Mouse (Mus musculus) kidney, adult 8-10 months (tissue): ENCODE data around the gene Capn7.

Experiments used
- DNase-seq, 2 experiments: peaks; one replicate each; pipeline ENCODE4 v3.0.0; 2022

The Capn7 gene

DNA sequence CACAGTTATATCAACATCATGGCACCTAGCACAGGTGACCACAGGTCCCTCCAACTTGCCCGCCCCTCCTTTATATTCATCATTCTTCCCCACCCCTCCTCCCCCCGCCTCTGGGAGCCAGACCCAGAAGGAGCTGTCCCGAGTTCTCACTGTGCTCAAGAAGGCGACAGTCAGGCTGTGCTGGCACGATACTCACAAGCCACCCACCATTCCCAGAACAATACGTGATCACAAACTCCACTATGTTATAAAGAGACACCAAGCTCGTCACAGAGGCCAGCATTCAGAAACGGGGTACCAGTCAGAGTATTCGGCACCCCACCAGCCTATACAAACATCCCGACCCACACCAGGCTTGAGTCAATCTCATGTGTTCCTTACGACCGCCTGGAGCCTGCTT lies 60.9 kb downstream of the Capn7 start:
- no peak for DNase-seq

DNA sequence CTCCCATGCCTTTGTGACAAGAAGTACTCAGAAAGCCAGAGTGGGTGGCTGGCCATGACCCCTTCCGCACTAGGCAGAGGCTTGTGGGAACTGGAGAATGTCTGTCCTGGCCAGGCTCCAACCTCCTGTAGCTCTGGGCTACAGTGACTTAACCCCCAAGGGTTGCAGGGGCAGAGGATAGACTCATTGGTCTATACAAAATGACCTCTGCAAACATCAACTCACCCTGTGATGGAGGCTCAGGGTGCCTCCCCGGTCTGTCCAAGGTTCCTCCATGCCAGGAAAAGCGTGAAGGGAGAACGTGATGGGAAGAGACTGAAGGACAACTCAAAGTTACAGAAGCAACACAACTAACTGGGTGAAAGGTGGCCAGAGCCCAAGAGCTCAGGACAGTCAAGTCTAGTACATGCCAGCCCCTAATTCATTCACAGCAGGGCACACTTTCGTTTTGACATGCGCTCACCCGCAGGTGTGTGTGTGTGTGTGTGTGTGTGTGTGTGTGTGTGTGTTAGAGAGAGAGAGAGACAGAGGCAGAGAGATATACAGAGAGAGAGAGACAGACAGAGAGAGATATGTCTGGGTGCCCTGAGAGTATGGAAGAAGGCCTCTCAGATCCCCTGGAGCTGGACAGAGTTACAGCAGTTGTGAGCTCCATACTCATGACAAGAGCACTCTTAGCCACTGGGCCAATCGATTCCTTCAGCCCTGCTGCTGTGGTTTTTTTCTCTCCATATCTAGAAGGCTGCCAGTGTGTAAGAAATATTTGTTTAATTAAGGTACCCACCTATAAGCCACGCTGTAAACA lies 61.6 kb downstream of the Capn7 start:
- peak; percentile 77 to 81 for DNase-seq

DNA sequence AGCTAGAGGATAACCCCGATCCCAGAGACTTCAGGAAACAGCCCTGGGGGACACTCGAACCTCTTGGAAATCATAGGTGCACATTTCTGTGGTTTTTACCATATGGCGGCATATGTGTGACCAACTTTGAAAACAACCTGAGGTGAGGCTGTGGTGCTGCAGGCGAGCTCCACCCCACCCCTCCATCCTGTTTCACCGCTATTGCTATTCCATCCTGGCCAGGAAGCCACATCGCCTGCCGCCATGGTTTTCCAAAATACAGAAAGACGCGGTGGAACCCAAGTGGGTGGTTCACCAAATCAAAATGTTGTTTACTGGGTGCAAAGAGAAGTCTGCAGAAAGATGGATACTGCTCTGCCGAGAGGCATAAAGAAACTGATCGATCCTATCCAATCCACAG lies 62.4 kb downstream of the Capn7 start:
- no peak for DNase-seq

DNA sequence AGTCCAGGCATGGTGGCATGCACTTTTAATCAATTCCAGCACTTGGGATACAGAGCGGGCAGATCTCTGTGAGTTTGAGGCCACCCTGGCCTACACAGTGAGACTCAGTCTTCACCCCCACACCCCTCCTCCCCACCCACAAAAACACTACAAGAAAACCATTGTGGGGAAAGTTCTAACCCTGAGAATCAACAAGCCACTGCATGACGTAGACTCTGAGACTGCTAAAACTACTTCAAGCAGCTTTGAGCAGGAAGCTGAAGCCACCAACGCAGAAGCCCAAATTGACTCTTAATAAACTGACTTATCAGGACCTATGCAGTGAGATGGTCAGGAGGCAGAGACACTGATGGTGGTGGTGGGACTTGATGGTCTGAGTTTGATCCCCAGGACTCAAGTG lies 62.8 kb downstream of the Capn7 start:
- DNase-seq = no peak

DNA sequence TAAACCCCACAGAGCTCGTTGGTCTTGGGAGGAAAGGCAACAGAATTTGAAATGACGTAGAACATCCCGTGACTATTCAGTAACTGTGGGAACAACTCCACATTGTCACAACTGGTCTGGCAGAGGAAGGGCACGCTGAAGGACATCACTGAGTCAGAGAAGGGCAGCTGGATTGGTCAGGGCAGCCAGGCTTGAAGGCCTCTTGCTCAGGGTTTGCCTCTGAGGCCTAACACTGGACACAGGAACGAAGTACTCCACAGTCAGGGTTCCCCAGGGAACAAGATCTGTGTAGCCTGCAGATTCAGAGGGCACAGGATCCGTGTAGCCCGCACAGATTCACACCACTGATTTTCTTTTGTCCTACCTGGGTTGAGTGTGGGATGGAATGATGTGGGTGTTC lies 63.8 kb downstream of the Capn7 start:
- DNase-seq = peak in 1 of 2 experiments; percentile 47

DNA sequence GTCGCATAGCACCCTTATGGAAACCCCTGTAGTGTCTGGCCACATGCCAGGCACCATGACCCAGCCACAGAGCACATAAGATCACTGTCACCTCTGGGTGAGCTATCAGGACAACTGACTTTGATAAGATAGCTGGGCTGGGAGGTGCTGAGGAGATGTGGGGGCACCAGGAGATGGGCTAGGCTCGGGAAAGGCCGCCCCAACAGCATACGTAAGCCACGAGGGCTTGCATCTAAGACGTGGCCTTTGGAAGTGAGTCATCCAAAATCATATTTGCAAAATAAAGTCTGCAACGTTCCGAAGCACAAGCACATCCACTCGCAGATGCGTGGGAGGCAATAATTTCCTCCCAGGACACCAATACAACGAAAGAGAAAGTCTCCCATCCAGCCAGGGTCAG lies 64.5 kb downstream of the Capn7 start:
- DNase-seq = no peak

DNA sequence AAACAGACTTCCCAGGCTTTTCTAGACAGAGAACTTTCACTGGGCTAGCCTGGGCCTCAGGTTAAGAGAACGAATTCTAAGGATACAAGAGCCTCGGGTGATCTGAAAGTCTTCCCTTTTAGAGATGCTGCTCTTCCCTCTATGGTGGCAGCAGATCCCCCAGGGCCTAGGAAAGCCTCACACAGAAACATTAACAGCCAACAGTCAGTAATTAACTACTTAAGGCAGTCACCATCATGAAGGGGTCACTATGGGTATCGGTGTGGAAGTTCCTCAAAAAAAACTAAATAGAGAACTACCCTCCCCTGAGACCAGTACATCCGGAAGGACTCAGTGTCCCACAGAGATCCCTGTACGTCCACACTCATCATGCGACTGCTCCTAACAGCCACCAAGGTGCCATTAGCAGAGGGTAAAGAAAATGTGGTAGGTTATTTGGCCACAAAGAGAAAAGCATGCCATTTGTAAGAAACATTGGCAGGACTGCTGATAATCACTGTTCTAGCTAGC lies 65.5 kb downstream of the Capn7 start:
- no peak for DNase-seq

DNA sequence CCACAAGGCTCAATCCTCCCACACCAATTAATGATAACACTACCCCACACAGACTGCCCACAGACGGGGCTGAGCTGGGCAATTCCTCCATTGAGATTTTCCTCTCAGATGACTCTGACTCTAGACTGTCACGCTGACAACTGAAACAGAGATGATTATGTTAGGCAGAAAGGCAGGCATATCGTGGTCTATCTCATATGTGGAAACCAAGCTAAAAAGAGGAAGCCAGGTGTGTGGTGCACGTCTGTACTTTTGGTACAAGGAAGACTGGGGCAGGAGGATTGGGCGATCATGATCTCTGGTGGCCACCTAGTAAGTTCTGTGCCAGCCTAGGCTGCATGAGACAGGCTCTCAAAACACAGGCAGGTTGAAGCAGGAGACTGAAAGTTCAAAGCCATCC lies 66.3 kb downstream of the Capn7 start:
- no peak for DNase-seq

DNA sequence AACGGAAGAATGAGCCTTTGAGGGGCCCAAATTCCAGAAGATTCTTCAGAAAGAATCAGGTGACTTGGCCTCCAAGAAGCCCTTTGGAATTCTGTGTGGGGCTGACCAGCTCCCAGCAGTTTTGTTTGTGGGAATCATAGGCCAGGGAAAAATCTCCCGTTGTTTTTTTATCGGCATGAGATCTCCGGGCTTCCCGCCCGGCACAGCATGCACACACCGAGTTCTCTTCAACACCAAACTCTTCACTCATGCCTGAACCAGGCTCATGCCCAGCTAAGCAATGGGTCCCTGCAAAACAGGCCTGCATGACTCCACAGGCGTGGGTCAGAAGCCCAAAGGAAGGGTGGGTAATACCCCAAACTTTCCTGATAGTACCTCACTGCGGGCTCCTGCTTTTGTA lies 67.1 kb downstream of the Capn7 start:
- DNase-seq = no peak

DNA sequence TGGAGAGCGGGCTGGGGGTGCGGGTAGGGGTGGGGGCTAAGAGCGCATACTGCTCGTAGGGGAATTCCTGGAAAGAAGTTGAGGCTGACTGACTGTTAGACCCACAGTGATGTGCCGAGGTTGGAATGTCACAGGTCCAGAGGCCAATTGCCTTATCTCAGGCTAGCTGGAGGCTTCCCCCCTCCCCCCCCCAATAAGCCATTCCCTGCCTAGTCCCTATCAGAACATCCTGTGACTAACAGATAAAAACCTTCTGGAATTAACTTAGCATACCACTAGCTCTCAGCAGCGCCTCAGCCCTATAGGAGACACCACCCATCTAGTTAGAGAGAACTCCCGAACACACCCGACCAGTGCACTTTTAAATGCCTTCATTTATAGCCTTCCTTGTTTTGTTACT lies 67.6 kb downstream of the Capn7 start:
- no peak for DNase-seq

DNA sequence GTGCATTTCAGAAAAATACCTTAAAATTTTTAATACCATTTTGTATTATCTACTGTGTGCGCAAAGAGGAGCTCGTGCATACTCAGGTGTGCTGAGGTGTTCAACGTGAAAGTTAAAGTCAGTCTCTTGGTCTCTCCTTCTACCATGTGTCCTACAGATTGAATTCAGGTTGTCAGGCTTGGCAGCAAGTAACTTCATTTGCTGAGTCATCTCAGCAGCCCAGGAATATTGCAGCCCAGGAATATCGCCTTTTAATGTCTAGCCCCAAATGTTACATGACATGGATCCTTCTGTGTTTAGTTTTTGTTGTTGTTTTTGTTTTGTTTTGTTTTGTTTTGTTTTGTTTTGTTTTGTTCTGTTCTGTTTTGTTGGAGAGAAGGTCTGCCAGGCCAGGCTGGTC lies 68.2 kb downstream of the Capn7 start:
- DNase-seq = no peak

DNA sequence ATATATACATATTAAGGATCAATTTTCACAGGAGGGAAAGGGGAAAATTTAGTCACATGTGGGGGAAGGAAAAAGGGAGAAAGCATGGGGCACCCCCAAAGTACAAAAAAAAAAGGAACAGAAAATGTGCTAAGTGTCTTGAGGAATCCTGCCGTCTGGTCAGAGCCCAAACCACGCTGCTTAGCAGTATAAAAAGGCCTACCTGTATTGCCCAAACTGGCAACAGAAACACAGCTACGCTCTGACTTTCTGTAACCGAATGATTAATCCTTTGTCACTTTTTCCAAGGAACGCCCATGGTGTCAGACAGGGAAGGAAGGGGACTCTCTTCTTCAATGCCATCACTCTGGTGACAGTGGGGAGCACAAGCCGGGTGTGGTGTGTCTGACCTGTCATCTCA lies 69.2 kb downstream of the Capn7 start:
- no peak for DNase-seq

DNA sequence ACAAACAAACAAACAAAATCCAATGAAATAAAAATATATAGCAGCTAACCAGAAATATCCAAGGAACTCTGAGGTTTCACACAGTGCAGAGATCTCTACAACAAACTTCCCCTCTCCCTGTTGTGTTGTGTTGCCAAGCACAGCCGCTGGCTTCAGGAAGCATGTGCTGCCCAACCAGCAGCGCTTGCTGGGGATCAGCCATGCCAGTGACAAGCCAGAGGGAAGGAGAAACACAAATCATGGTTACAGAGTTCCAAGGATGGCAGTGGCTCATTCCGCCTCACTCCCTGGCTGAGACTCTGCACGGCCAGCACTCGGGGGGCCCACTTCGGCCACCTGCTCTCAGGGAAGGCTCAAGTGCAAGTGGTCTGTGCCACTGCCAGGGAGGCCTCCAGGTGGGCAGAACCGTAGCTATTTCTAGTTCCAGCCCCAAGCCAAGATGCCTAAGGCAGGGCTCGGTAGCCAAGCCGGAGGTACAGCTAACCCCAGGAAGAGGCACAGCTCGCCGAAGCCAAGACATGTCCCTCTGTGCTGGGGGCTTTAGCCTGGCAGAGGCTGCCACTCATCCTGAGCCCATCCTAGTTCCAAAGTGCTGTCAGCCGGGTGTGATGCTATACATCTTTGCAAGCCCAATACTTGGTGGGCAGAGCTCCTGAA lies 69.8 kb downstream of the Capn7 start:
- DNase-seq = no peak

DNA sequence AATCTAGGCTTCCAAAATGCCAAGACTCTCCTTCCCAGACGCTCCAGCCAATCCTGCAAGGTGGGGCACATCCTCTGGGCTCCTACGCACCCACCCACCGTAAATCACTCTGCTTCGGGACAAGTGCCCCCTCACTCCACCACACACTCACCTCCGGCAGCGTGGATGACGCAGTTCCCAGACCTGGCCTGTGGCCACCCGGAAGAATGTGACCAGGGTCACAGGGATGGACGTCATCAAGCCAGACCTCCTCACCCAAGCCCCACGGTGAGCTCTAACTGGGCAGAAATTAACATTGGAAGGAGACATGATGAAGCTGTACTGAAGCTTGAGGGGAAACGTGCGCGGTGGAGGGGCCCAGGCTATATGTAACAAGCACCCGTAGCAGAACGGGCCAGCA lies 70.8 kb downstream of the Capn7 start:
- peak; percentile 65 to 69 for DNase-seq

DNA sequence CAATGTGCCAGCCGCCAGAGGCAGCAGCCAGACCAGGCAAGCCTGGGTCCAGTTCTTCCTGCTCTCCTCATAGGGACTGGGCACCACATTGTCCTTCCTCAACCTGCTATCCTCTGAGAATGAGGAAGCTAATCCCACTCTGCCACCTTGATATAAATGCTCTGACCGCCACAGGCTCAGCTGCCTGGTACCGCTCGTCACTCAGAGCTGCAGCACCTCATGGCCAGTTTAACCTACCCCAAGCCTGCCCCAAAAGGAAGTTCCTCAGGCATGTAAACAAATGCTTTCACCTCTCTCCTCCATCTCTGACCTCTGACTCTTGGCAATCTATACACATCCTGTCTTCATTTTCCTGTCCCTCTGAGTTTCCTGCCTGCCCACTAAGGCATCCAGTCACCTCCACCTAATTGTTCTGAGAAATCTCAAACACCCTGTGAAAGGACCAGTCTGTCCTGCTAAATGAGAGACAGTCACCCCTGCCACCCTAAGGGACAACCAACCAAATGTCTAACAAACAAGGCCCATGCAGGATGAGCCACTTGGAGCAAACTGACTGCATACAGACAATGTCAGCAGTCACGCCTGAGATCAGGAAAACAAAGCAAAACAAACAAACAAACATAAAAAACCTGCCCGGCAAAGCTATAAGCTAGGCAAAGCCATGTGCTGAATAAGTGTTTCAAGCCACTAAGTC lies 71.6 kb downstream of the Capn7 start:
- DNase-seq = peak in 1 of 2 experiments; percentile 59

DNA sequence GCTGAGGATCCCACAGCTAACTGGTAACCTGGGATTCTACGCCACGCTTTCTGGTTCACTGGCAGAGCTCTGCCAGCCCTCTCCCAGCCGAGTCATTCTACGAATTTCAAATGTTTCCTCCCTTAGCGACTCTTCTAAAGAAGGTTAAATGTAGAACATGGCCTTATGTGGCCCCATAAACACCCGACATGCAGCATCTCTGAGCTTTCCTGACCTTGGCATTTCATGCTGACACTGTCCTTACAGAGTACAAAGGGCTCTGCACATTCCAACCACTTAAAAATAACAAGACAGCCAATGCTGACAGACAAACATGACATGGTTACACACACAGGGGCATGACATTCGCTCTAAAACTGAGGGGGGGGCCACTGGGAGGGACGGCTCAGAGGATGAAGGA lies 72.2 kb downstream of the Capn7 start:
- DNase-seq = peak in 1 of 2 experiments; percentile 67

DNA sequence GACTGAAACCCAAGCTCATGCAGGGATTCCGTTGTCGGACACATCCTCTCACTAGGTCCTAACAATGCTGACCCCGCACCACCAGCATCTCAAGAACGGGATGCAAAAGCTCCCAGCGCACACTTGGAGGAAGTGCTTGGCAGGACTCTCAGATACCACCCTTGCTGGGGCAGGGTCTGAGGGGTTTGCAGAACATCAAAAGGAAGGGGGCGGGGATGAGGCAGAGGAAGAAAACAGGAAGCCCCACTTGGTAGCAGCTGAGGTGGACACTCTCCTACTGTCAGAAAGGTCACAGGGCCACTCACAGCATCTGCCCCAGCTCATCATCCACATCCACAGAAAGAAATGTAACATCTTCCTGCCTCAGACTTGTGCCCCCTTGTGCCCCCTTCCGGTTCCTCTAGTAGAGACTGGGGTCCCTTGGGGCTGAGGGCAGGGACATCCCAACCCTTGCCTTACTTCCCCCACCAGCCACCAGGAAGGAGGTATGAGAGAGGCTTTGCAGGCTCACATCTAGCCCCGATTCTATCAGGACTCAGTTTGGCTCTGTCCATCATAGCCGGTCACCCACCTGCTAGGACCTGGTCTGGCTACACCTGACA lies 73.8 kb downstream of the Capn7 start:
- DNase-seq = no peak

DNA sequence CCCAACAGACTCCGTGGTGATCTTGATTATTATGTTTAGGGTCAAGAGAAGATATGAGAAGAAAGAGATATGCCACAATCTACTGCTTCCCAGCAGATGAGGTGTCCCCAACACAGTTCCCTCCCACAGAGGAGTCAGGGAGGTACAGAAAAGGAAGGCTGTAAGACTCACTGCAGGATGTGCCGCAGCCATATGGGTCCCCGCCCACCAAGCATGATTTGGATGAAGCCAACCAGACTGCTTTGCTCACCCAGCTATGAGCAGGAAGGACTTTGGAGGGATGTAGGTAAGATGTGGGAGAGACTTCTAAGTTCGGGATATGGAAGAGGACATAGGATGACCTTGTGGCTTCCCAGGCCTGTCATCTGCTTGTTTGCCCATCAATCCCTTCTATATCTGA lies 74.3 kb downstream of the Capn7 start:
- DNase-seq = no peak

DNA sequence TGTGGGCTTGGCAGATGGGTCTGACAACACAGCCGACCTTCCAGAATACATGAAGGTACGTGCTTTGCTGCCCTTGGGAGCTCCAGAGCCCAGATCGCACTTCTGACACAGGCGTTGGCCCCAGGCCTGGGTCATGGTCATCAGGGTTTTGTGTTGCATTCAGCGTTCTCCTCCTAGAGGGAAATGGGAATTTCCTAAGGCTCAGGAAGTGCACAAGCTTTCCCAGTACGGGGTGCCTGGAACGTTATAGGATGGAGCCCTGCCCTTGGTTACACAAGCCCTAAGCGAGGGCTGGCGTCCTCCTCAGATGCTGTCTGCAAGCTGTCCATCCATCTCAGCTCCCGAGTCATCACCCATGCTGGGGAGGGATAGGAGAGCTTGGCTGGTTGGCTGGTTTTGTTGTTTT lies 76.2 kb downstream of the Capn7 start:
- no peak for DNase-seq

DNA sequence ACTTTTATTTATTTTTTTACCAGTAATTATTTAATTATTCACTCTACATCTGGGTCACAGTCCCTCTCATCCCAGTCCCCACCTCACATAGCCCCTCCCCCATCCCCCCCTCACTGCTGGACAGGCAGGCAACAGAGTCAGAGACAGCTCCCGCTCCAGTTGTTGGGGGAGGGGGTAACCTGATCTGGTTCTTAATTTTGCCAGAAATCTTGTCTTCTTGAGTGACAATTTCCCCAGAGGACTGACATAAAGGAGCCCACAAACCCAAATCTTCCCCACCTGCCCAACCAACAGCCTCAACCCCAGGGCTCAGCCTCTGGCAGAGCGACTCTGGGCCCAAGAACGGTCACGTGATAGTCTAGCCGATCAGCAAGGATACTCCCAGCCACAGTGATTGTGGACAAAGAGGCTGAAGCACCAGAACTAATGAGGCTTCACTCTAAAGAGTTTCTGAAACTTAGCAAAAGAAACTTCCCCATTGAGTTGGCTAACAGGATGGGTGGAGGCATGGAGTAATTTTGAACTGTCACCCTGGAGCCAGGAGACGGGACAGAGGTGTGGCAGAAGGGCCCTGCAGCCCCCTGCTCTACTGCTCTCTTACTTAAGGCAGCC lies 77.1 kb downstream of the Capn7 start:
- DNase-seq = no peak

DNA sequence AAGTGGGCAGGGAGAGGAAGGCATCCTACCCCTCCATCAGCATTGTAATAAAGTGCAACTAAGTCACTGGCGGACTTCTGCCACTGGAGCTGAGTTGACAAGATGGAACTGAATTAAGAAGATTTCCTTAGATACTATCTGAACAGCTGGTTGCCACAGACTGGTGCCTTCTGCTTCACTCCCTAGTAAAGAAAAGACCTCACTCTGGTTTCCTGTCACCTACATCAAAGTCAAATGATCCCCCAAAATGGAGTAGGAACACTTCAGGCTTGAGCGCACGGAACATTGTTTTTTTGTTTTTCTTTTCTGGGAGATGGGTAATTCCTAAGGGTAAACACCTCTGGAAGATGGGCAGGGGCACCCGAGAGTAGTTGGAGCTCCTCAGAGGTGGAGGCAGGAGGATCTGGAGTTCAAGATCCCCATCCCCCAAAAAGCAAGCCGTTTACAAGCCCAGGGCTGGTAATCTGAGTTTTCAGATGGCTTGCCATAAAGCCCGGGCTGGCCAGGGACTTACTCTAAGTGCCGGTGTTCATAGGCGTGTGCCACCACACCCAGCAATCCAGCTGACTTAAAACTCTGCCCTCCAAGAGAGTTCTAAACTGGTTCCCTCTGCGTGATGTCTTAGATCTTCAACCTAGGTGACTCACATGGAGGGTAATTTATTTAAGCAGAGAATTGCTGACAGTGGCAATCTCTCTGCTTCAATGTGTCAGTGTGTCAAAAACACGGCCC lies 78.0 kb downstream of the Capn7 start:
- DNase-seq = no peak

DNA sequence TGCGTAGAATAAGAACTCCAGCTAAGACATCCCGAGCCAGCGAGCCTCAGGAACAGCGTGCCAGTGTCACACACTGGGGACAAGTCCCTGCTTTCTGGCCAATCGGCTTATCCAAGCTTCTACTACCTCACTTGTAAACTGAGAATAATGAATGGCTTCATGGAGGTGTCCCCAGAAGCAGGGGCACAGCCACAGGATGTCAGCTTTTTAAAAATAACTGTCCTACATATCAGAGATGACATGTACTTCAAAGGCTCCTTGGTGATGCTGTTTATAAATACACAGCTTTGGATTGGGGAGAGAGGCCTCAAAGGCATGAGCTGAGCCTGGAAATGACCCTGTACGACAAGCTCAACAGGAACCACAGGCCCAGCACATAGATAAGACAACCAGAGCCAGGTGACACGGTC lies 78.5 kb downstream of the Capn7 start:
- no peak for DNase-seq
